Mouse (Mus musculus) CH12.LX (cell line): ENCODE data around the gene E030018B13Rik.

Experiments
- CTCF ChIP-seq, 2 experiments: IDR thresholded peaks in 1 of 2; conservative IDR thresholded peaks in 1 of 2; 2 replicates each; pipeline ENCODE4 v1.5.1; 2011 to 2012; ENCODE audit warnings: low read depth in 2 of 2, low read length in 2 of 2, improper control_type of control experiment in 1 of 2, inconsistent platforms in 1 of 2, mild to moderate bottlenecking in 1 of 2, moderate library complexity in 1 of 2
- EP300 ChIP-seq: IDR thresholded peaks from 2 replicates; pipeline ENCODE4 v1.6.1; 2011; ENCODE audit warnings: low read length, improper control_type of control experiment
- GABPA ChIP-seq: IDR thresholded peaks from 2 replicates; pipeline ENCODE4 v1.6.1; 2012; ENCODE audit warnings: low read depth, low read length, improper control_type of control experiment, inconsistent platforms; ENCODE audit not compliant: insufficient replicate concordance
- MEF2A ChIP-seq: IDR thresholded peaks from 2 replicates; pipeline ENCODE4 v1.6.1; 2014; ENCODE audit warnings: low read depth, mild to moderate bottlenecking, inconsistent platforms, low read length, improper control_type of control experiment, borderline replicate concordance
- POLR2A ChIP-seq: IDR thresholded peaks from 2 replicates; pipeline ENCODE4 v1.6.1; 2011; ENCODE audit warnings: low read depth, mild to moderate bottlenecking, improper control_type of control experiment, low read length
- SMC3 ChIP-seq: IDR thresholded peaks from 2 replicates; pipeline ENCODE4 v1.6.1; 2011; ENCODE audit warnings: low read depth, low read length, improper control_type of control experiment
- ZNF384 ChIP-seq: IDR thresholded peaks from 2 replicates; pipeline ENCODE4 v1.6.1; 2012; ENCODE audit warnings: low read depth, low read length, improper control_type of control experiment, inconsistent platforms

DNA sequence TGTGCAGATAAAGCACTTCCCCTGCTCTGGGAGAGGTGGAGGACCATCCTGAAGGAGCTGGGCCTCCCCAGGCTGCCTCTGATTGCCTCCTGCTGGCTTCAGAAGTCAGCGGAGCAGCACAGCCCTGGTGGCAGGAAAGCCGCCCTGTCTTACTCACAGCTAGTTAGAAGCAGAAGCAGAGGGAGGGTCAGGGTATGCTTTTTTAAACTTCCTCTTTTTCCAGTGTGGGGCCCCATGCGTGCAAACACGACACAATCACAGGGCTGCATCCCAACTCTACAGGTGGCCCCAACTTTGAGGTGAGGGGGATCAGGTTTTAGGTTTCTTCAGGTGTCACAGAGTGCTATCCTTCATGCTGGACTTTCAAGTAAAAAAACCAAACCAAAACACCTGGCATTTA is 5.7 kb upstream of the E030018B13Rik start:
- TF ChIP-seq MEF2A (peak; percentile 38; the same call in 1 of the 2 replicates), POLR2A (peak; percentile 42; the same call in 1 of the 2 replicates), CTCF (conservative IDR thresholded peaks at IDR 0.05 in 1 of 2, IDR thresholded peaks at IDR 0.05 in 1 of 2; ENCODE audit: low read depth in 2 of 2, low read length in 2 of 2) (peak in 1 of 2 experiments; percentile 42; a peak in 2 of 4 replicates), GABPA (no peak), SMC3 (peak; percentile 14; the same call in 1 of the 2 replicates), EP300 (peak; percentile 68), ZNF384 (peak; percentile 38)
